Mouse (Mus musculus): ENCODE results near the gene Tprg.

The Tprg gene

DNA sequence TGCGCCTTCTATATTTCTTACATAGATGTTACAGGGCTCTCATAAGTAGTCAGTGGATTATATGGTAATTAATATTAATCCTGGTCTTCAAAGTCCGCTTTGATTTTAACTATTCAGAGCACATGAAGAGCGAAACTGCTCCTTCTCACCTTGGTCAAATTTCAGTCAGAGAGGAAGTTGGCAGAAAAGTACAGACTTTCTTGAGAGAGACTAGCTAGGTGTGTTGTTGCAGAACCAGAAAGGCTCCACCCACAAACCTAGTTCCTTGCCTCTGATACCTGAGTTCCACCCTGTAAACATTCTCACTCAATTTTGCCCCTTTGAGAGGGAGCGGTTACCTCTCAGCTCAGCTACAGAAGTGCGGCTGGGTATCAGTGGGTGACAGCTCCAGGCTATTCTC, at the start of gene Tprg:
TSS of gene Tprg (plus strand) at position 301 of the 400 bp plus-strand sequence.
- no peak for DNase-seq (ENCODE audit: low read depth in 2 of 2, low spot score in 2 of 2)

GRCm38 (mm10) chr16:25238274-25239050, 48.2 kb upstream of the Tprg start:
- DNase-seq (ENCODE audit: low read depth in 2 of 2, low spot score in 2 of 2), result no peak

GRCm38 (mm10) chr16:25248889-25249288, 37.7 kb upstream of the Tprg start:
- DNase-seq (ENCODE audit: low read depth in 2 of 2, low spot score in 2 of 2), result no peak

- no peak for DNase-seq (ENCODE audit: low read depth in 2 of 2, low spot score in 2 of 2)
These were observed 36.4 kb upstream of the Tprg start for GRCm38 (mm10) chr16:25250129-25250749.

- DNase-seq (ENCODE audit: low read depth in 2 of 2, low spot score in 2 of 2), result no peak
These were observed 35.5 kb upstream of the Tprg start for GRCm38 (mm10) chr16:25251080-25251479.

DNA sequence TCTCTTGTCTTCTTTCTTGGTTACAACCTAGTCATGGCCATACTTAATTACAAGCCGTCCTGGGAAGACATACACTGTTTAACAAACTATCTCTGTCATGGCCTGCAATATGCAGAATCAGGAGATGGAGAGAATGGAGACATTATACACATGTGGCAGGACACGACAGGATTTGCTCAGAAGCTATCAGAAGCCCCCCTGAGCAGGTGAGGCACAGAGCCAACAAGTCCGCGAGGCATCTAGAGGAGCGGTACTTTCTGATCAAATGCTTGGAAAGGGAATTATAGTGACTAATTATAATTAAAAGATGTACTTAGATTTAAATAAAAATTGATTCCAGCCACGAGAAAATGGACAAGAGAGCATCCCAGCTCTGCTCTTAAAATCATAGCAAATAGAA, 32.0 kb upstream of the Tprg start:
- no peak for DNase-seq (ENCODE audit: low read depth in 2 of 2, low spot score in 2 of 2)

DNA sequence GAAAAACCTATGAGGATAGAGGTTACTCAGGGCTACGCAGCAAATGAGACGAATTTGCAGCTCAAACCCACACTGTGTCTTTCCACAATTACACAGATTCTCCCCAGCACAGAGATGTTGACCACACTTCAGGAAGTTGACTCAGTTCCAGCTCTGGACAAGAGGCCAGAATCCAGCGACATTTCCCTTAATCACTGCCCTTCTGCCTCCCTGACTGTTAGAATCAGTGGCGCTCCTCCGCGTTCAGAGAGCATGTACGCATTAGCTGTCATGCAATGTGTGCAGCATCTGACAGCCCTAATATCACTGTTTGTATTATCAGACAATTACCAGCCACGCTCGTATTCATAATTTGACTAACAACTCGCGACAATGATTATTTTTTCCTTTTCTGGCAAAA, 31.4 kb upstream of the Tprg start:
- DNase-seq (ENCODE audit: low read depth in 2 of 2, low spot score in 2 of 2), result no peak

- DNase-seq (ENCODE audit: low read depth in 2 of 2, low spot score in 2 of 2), result no peak
These were observed 30.9 kb upstream of the Tprg start for GRCm38 (mm10) chr16:25255603-25256260.

DNA sequence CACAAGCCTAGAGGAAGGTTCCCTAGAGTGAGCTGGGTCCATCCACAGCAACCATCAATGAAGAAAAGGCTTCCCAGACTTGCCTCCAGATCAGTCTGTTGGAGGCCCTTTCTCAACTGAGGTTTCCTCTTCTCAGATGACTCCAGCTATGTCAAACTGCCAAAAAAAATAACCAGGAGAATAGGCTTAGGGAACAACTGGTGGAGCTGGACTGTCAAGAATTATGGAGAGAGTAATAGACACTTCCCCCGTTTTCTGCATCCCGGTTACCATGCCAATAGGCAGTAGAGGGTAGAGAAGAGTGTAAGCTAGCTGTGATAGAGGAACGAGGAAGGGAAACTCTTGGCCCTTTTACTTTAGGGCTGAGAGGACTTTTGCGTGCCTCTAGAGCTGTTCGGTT, 24.3 kb upstream of the Tprg start:
- DNase-seq (ENCODE audit: low read depth in 2 of 2, low spot score in 2 of 2), result no peak

- DNase-seq (ENCODE audit: low read depth in 2 of 2, low spot score in 2 of 2), result no peak
These were observed 23.7 kb upstream of the Tprg start for GRCm38 (mm10) chr16:25262965-25263364.

- DNase-seq (ENCODE audit: low read depth in 2 of 2, low spot score in 2 of 2), result peak; percentile 71 to 72
These were observed 23.0 kb upstream of the Tprg start for GRCm38 (mm10) chr16:25263520-25264149.

- no peak for DNase-seq (ENCODE audit: low read depth in 2 of 2, low spot score in 2 of 2)
These were observed 21.4 kb upstream of the Tprg start for GRCm38 (mm10) chr16:25265177-25265576.

GRCm38 (mm10) chr16:25268276-25268675, 18.3 kb upstream of the Tprg start:
- DNase-seq (ENCODE audit: low read depth in 2 of 2, low spot score in 2 of 2), result no peak

GRCm38 (mm10) chr16:25282563-25282962, 4.1 kb upstream of the Tprg start:
- no peak for DNase-seq (ENCODE audit: low read depth in 2 of 2, low spot score in 2 of 2)

- no peak for DNase-seq (ENCODE audit: low read depth in 2 of 2, low spot score in 2 of 2)
These were observed 7.1 kb downstream of the Tprg start for GRCm38 (mm10) chr16:25293753-25294152.

GRCm38 (mm10) chr16:25295546-25295945, 8.9 kb downstream of the Tprg start:
- no peak for DNase-seq (ENCODE audit: low read depth in 2 of 2, low spot score in 2 of 2)

- DNase-seq (ENCODE audit: low read depth in 2 of 2, low spot score in 2 of 2), result no peak
These were observed 10.1 kb downstream of the Tprg start for GRCm38 (mm10) chr16:25296746-25297145.

- no peak for DNase-seq (ENCODE audit: low read depth in 2 of 2, low spot score in 2 of 2)
These were observed 11.6 kb downstream of the Tprg start for GRCm38 (mm10) chr16:25298204-25298603.

- DNase-seq (ENCODE audit: low read depth in 2 of 2, low spot score in 2 of 2), result no peak
These were observed 16.0 kb downstream of the Tprg start for GRCm38 (mm10) chr16:25302616-25303015.

GRCm38 (mm10) chr16:25314006-25314405, 27.4 kb downstream of the Tprg start:
- DNase-seq (ENCODE audit: low read depth in 2 of 2, low spot score in 2 of 2), result no peak

DNA sequence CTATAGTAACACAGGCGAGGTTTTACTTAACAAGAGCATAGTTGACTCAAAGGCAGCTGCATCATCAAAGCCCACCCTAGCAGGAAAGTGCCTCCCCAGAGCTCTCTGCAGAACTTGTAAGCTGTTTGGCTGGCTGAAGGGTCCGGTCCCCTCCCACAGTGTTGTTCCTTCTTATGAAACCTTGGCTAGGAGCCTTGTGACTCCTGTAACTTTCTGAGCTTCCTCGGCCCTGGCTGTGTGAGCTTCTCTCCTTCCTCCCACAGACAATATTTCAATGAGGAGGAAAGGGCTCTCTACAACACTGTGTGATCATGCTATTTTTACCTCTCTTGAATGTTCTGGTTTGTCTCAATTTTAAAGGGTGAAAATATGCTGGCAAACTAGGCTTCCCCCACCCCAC, 28.5 kb downstream of the Tprg start:
- DNase-seq (ENCODE audit: low read depth in 2 of 2, low spot score in 2 of 2), result no peak
